Mouse (Mus musculus) right cerebral cortex, postnatal 14 days (tissue): Measurements from ENCODE around the gene Art1.

ENCODE experiments used
- DNase-seq: peaks from one replicate; pipeline ENCODE4 v3.0.0; 2022

The Art1 gene

GRCm38 (mm10) chr7:102109746-102110145 lies 8.2 kb downstream of the Art1 start:
- DNase-seq = no peak

- no peak for DNase-seq
These were observed 11.7 kb downstream of the Art1 start for GRCm38 (mm10) chr7:102113151-102113729.

GRCm38 (mm10) chr7:102116579-102117331 lies 15.2 kb downstream of the Art1 start, which contains the start of gene Chrna10:
TSS of gene Chrna10 (minus strand) at chr7:102116828.
- no peak for DNase-seq

- no peak for DNase-seq
These were observed 15.8 kb downstream of the Art1 start for GRCm38 (mm10) chr7:102117382-102117781.

- DNase-seq = no peak
These were observed 18.8 kb downstream of the Art1 start for GRCm38 (mm10) chr7:102120326-102120725.

GRCm38 (mm10) chr7:102132395-102132794 lies 30.9 kb downstream of the Art1 start:
- no peak for DNase-seq

- peak; percentile 27 for DNase-seq
These were observed 35.9 kb downstream of the Art1 start for GRCm38 (mm10) chr7:102137464-102137863.

- no peak for DNase-seq
These were observed 36.4 kb downstream of the Art1 start for GRCm38 (mm10) chr7:102137898-102138297.

GRCm38 (mm10) chr7:102153691-102154090 lies 52.1 kb downstream of the Art1 start:
- DNase-seq = no peak
